Mouse (Mus musculus) cerebellum, adult 2 months (tissue): ENCODE measurements around the gene Nid1.

Experiments
- CTCF ChIP-seq: fragments of 200-500 bp; IDR thresholded peaks from 2 replicates; pipeline ENCODE4 v1.5.1; 2011; ENCODE audit warnings: low read depth, mild to moderate bottlenecking, control low read depth, low read length, moderate library complexity, borderline replicate concordance; ENCODE audit not compliant: insufficient read depth
- POLR2A ChIP-seq: fragments of 200-500 bp; IDR thresholded peaks from 2 replicates; pipeline ENCODE4 v1.6.1; 2011; ENCODE audit warnings: low read length, control low read depth, borderline replicate concordance; ENCODE audit not compliant: insufficient read depth

DNA sequence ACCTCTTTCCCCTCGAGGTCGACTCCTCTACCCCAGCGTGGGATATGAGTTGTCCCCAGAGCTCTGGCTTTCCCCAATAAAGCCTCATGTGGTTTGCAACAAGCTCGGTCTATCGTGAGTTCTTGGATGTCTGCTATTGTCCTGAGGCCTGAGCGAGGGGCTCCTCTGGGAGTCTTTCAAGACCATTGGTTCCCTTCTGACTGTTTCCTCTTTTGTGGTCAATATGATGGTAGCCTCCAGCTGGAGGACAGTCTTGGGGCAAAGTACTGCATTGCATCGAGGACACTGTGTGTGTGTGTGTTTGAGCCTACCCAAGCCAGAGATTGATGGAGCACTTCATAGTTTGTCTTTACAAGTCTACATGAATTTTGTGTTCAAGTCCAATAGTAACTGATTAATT is 80.8 kb downstream of the Nid1 start:
- no peak for TF ChIP-seq CTCF
- TF ChIP-seq POLR2A: no peak
